Mouse (Mus musculus): ENCODE data around the gene Dpm2. TPM values are rescaled to one million over a fixed set of nuclear protein-coding genes. Genes with fewer than 3 reads are reported as not detected.
A peak's percentile ranks its signal among the peaks of the same experiment; 100 is the strongest.

Dpm2 gene
- polyA plus RNA-seq (2014; fragmentation: Nextera tagmentation; extraction: Ambion mirVana) = 81.7 and 85.3 TPM in 2 replicates

- peak within 1 kb of the TSS; percentile 85 for H3K9ac ChIP-seq (ENCODE audit: low read depth, low read length)
Measured at GRCm38 (mm10) chr2:32570698-32571494, at the start of gene Dpm2. TSS of gene Dpm2 (plus strand) at chr2:32570858.

GRCm38 (mm10) chr2:32524536-32525031, 46.1 kb upstream of the Dpm2 start:
- Histone ChIP-seq H3K27me3 (ENCODE audit: control insufficient read depth, insufficient read depth, low read length) (no peaks in the 10 kb centered on the region), H3K36me3 (ENCODE audit: control insufficient read depth, insufficient read depth, low read length) (no peaks in the 10 kb centered on the region), H3K27ac (ENCODE audit: low read depth, low read length) (no peak overlapping the region), H3K4me3 (ENCODE audit: low read depth, low read length) (no peak overlapping the region), H3K9me3 (replicated peaks; ENCODE audit: control insufficient read depth, low read length) (no peaks in the 10 kb centered on the region), H3K4me1 (ENCODE audit: control insufficient read depth, insufficient read depth, low read length) (no peaks in the 10 kb centered on the region), H3K9ac (ENCODE audit: low read depth, low read length) (no peak overlapping the region), H3K4me2 (no peak overlapping the region)
- WGBS (ENCODE audit: insufficient replicate concordance) = 81% methylated on average over 13 of the region's 13 CpGs
- ATAC-seq (replicated peaks; ENCODE audit: insufficient number of reproducible peaks, low FRiP score, low TSS enrichment) = no peak

More at GRCm38 (mm10) chr2:32570698-32571494, at the start of gene Dpm2:
- WGBS (ENCODE audit: insufficient replicate concordance) = 1% methylated on average over 36 of the region's 36 CpGs
- ATAC-seq (replicated peaks; ENCODE audit: insufficient number of reproducible peaks, low FRiP score, low TSS enrichment) = peak; percentile 67; the same call in 1 of the 2 replicates
- Histone ChIP-seq H3K4me3 (ENCODE audit: low read depth, low read length) (peak within 1 kb of the TSS; percentile 75), H3K4me1 (ENCODE audit: control insufficient read depth, insufficient read depth, low read length) (peaks cover 10% of the 10 kb centered on the region), H3K4me2 (peak within 1 kb of the TSS; percentile 94), H3K36me3 (ENCODE audit: control insufficient read depth, insufficient read depth, low read length) (peaks cover 9% of the 10 kb centered on the region; the same call in 1 of the 2 replicates), H3K27me3 (ENCODE audit: control insufficient read depth, insufficient read depth, low read length) (peaks cover 7% of the 10 kb centered on the region), H3K9me3 (replicated peaks; ENCODE audit: control insufficient read depth, low read length) (no peaks in the 10 kb centered on the region), H3K27ac (ENCODE audit: low read depth, low read length) (peak within 1 kb of the TSS; percentile 35; the same call in 1 of the 2 replicates)

GRCm38 (mm10) chr2:32525816-32526215, 44.8 kb upstream of the Dpm2 start:
- no peak overlapping the region for H3K27ac ChIP-seq (ENCODE audit: low read depth, low read length)
- no peak overlapping the region for H3K4me3 ChIP-seq (ENCODE audit: low read depth, low read length)
- no peaks in the 10 kb centered on the region for H3K4me1 ChIP-seq (ENCODE audit: control insufficient read depth, insufficient read depth, low read length)
- no peak overlapping the region for H3K4me2 ChIP-seq
- WGBS (ENCODE audit: insufficient replicate concordance) = 80% methylated on average over 12 of the region's 12 CpGs
- no peaks in the 10 kb centered on the region for H3K36me3 ChIP-seq (ENCODE audit: control insufficient read depth, insufficient read depth, low read length)
- H3K9me3 ChIP-seq (replicated peaks; ENCODE audit: control insufficient read depth, low read length) = no peaks in the 10 kb centered on the region
- H3K9ac ChIP-seq (ENCODE audit: low read depth, low read length) = no peak overlapping the region
- ATAC-seq (replicated peaks; ENCODE audit: insufficient number of reproducible peaks, low FRiP score, low TSS enrichment) = no peak
- H3K27me3 ChIP-seq (ENCODE audit: control insufficient read depth, insufficient read depth, low read length) = no peaks in the 10 kb centered on the region

- Histone ChIP-seq H3K36me3 (ENCODE audit: control insufficient read depth, insufficient read depth, low read length) (no peaks in the 10 kb centered on the region), H3K4me3 (ENCODE audit: low read depth, low read length) (no peak overlapping the region), H3K27me3 (ENCODE audit: control insufficient read depth, insufficient read depth, low read length) (no peaks in the 10 kb centered on the region), H3K9me3 (replicated peaks; ENCODE audit: control insufficient read depth, low read length) (no peaks in the 10 kb centered on the region), H3K4me2 (no peak overlapping the region), H3K4me1 (ENCODE audit: control insufficient read depth, insufficient read depth, low read length) (no peaks in the 10 kb centered on the region), H3K9ac (ENCODE audit: low read depth, low read length) (no peak overlapping the region), H3K27ac (ENCODE audit: low read depth, low read length) (no peak overlapping the region)
- ATAC-seq (replicated peaks; ENCODE audit: insufficient number of reproducible peaks, low FRiP score, low TSS enrichment) = no peak
- 74% methylated on average over 14 of the region's 14 CpGs for WGBS (ENCODE audit: insufficient replicate concordance)
Measured at GRCm38 (mm10) chr2:32527468-32527966, 43.1 kb upstream of the Dpm2 start.

- Histone ChIP-seq H3K9ac (ENCODE audit: low read depth, low read length) (no peak overlapping the region), H3K4me1 (ENCODE audit: control insufficient read depth, insufficient read depth, low read length) (no peaks in the 10 kb centered on the region), H3K4me2 (no peak overlapping the region), H3K27ac (ENCODE audit: low read depth, low read length) (no peak overlapping the region), H3K36me3 (ENCODE audit: control insufficient read depth, insufficient read depth, low read length) (no peaks in the 10 kb centered on the region), H3K9me3 (replicated peaks; ENCODE audit: control insufficient read depth, low read length) (no peaks in the 10 kb centered on the region), H3K27me3 (ENCODE audit: control insufficient read depth, insufficient read depth, low read length) (no peaks in the 10 kb centered on the region), H3K4me3 (ENCODE audit: low read depth, low read length) (no peak overlapping the region)
- ATAC-seq (replicated peaks; ENCODE audit: insufficient number of reproducible peaks, low FRiP score, low TSS enrichment) = no peak
- 73% methylated on average over 1 of the region's 1 CpGs for WGBS (ENCODE audit: insufficient replicate concordance)
Measured at GRCm38 (mm10) chr2:32528326-32528725, 42.3 kb upstream of the Dpm2 start.

- H3K9ac ChIP-seq (ENCODE audit: low read depth, low read length) = no peak overlapping the region
Measured at GRCm38 (mm10) chr2:32530479-32530878, 40.2 kb upstream of the Dpm2 start.

GRCm38 (mm10) chr2:32533163-32533562, 37.5 kb upstream of the Dpm2 start:
- Histone ChIP-seq H3K4me2 (no peak overlapping the region), H3K4me3 (ENCODE audit: low read depth, low read length) (no peak overlapping the region), H3K4me1 (ENCODE audit: control insufficient read depth, insufficient read depth, low read length) (peaks cover 30% of the 10 kb centered on the region), H3K9me3 (replicated peaks; ENCODE audit: control insufficient read depth, low read length) (no peaks in the 10 kb centered on the region), H3K36me3 (ENCODE audit: control insufficient read depth, insufficient read depth, low read length) (no peaks in the 10 kb centered on the region), H3K27me3 (ENCODE audit: control insufficient read depth, insufficient read depth, low read length) (no peaks in the 10 kb centered on the region), H3K9ac (ENCODE audit: low read depth, low read length) (no peak overlapping the region), H3K27ac (ENCODE audit: low read depth, low read length) (no peak overlapping the region)
- no peak for ATAC-seq (replicated peaks; ENCODE audit: insufficient number of reproducible peaks, low FRiP score, low TSS enrichment)
- 79% methylated on average over 2 of the region's 2 CpGs for WGBS (ENCODE audit: insufficient replicate concordance)

More at GRCm38 (mm10) chr2:32530479-32530878, 40.2 kb upstream of the Dpm2 start:
- Histone ChIP-seq H3K4me3 (ENCODE audit: low read depth, low read length) (no peak overlapping the region), H3K27me3 (ENCODE audit: control insufficient read depth, insufficient read depth, low read length) (no peaks in the 10 kb centered on the region), H3K27ac (ENCODE audit: low read depth, low read length) (no peak overlapping the region), H3K9me3 (replicated peaks; ENCODE audit: control insufficient read depth, low read length) (no peaks in the 10 kb centered on the region), H3K4me2 (no peak overlapping the region), H3K4me1 (ENCODE audit: control insufficient read depth, insufficient read depth, low read length) (peaks cover 7% of the 10 kb centered on the region), H3K36me3 (ENCODE audit: control insufficient read depth, insufficient read depth, low read length) (no peaks in the 10 kb centered on the region)
- WGBS (ENCODE audit: insufficient replicate concordance) = 83% methylated on average over 2 of the region's 2 CpGs
- ATAC-seq (replicated peaks; ENCODE audit: insufficient number of reproducible peaks, low FRiP score, low TSS enrichment) = no peak

GRCm38 (mm10) chr2:32534061-32534732, 36.5 kb upstream of the Dpm2 start:
- Histone ChIP-seq H3K9me3 (replicated peaks; ENCODE audit: control insufficient read depth, low read length) (no peaks in the 10 kb centered on the region), H3K9ac (ENCODE audit: low read depth, low read length) (peak overlapping the region; percentile 70), H3K36me3 (ENCODE audit: control insufficient read depth, insufficient read depth, low read length) (no peaks in the 10 kb centered on the region), H3K27ac (ENCODE audit: low read depth, low read length) (peak overlapping the region; percentile 84), H3K27me3 (ENCODE audit: control insufficient read depth, insufficient read depth, low read length) (no peaks in the 10 kb centered on the region), H3K4me2 (peak overlapping the region; percentile 83), H3K4me1 (ENCODE audit: control insufficient read depth, insufficient read depth, low read length) (peaks cover 40% of the 10 kb centered on the region), H3K4me3 (ENCODE audit: low read depth, low read length) (peak overlapping the region; percentile 80)
- ATAC-seq (replicated peaks; ENCODE audit: insufficient number of reproducible peaks, low FRiP score, low TSS enrichment) = no peak
- WGBS (ENCODE audit: insufficient replicate concordance) = 10% methylated on average over 13 of the region's 13 CpGs

Data from heart, embryonic 11.5 days (tissue).